Mouse (Mus musculus): ENCODE results near the gene Pld2.

GRCm38 (mm10) chr11:70585457-70585856 is 45.6 kb downstream of the Pld2 start:
- TF ChIP-seq POLR2A (IDR thresholded peaks at IDR 0.05; ENCODE audit: borderline replicate concordance, extremely low read depth, insufficient read depth, insufficient read length, poor library complexity, severe bottlenecking) = no peak
- no peak for TF ChIP-seq CTCF (IDR thresholded peaks at IDR 0.05; ENCODE audit: borderline replicate concordance, extremely low read depth, insufficient read depth, insufficient read length)

All from brain, embryonic 14.5 days (tissue).